Mouse (Mus musculus): Measurements from ENCODE around the gene Tob2.

The Tob2 gene

DNA sequence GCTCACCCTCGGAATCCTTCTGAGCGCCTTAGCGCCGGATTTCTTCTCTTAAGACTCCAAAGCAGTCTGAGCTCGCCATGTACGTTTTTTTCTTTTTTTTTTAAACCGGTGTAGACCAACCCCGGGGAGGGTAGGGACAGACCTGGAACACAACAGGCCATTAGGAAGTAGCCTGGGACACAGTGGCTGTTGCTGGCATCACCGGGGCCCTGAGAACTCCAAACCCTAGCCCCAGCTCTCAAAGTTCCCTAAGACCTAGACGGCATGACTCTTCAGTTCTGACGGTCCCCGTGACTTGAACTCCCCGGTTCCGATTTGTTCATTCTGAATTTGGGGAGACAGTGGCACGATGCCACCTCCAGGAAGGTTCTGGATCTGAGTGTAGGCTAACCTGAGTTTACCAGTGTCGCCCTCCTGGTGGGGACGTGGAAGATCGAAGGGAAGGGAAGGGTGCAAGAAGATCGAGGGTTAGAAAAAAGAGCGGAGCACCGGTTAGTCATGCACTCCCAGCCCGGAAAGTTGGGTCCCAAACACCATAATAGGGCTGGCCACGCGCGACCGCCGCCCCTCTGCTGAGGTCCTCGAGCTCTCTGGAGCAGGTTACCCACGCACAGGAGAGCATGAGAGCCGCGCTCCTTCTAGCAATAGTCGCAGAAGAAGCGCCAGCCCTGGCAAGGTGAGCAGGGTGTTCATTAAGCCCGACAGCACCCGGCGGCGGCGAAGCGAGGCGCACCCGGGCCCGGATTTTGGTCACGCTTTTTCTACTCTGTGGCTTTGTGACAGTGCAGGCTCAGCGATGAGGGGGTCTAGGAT lies at the start of gene Tob2:
TSS of gene Tob2 (minus strand) at position 280 of the 813 bp plus-strand sequence.
- peak; percentile 56 for DNase-seq

- DNase-seq: no peak
Measured at GRCm38 (mm10) chr15:81907953-81908352, 49.4 kb upstream of the Tob2 start.

- peak; percentile 76 for DNase-seq
Measured at GRCm38 (mm10) chr15:81904939-81905338, 46.3 kb upstream of the Tob2 start.

GRCm38 (mm10) chr15:81898751-81899150 lies 40.2 kb upstream of the Tob2 start:
- DNase-seq: no peak

GRCm38 (mm10) chr15:81897607-81898285 lies 39.1 kb upstream of the Tob2 start:
- no peak for DNase-seq

DNA sequence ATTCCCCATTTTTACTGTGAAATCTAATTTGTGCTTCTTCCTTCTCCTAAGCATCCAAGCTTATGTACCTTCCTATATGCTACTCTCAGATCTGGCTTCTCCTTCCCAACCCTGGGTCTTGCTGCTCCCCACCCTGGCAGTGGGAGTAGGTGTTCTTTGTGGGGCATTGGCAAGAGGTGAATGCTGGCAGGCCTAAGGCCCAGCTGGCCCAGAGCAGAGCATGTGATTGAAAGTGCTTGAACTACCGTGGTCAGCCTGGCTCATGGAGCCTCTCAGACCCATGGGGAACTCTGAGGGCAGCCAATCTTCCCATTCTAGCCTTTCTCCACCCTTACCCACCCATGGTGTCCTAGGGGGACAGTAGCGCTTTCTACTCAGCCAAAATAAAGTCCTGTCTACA lies 37.8 kb upstream of the Tob2 start:
- no peak for DNase-seq

DNA sequence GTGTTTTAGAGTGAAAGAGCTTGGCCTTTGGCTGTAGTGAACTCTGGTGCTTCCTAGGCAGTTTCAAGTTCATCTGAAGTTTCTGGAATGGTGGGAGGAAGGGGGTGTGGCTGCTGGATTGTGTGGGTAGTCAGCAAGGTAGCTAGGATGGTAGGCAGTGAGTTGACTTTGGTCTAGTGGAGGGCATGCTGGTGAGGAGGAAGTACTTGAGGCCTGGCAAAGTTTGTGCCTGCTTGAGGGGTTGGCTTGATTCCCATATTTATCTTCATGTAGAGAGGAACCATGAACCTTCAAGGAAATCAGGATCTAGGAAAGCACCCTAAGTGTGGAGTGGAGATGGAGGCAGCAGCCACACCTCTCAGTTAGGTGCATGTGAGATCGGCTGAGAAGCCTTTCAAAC lies 35.4 kb upstream of the Tob2 start:
- no peak for DNase-seq

DNA sequence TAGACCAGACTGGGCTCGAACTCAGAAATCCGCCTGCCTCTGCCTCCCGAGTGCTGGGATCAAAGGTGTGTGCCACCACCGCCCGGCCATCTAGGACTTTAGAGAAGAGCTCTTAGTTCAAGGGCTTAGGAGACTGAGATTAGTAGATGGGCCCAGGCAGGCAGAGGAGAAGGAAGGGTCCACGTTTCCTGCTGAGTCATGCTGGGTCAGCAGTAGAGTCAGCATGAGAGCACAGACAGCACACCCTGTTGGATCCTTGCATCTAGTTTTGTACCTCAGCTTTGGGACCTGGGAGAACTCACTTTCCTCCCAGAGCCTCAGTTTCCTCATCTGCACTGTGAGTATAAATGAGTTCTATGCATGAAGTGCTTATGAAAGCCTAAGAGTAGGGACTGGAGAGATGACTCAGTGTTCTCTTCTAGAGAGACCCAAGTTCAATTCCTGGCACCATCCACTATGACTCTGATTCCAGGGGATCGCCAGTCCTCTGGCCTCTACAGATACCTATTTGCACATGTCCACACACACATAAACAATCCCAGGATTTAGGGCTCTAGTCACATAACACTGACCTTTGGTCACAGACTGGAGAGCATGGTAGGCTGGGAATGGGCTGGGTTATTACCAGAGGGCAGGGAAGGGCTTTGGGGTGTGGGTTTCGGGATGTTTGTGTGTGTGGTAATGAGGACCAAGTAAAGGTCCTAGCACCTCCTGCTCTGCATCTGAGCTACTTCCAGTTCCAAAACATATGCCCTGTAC lies 33.4 kb upstream of the Tob2 start:
- DNase-seq: no peak

GRCm38 (mm10) chr15:81891140-81891802 lies 32.7 kb upstream of the Tob2 start:
- no peak for DNase-seq

DNA sequence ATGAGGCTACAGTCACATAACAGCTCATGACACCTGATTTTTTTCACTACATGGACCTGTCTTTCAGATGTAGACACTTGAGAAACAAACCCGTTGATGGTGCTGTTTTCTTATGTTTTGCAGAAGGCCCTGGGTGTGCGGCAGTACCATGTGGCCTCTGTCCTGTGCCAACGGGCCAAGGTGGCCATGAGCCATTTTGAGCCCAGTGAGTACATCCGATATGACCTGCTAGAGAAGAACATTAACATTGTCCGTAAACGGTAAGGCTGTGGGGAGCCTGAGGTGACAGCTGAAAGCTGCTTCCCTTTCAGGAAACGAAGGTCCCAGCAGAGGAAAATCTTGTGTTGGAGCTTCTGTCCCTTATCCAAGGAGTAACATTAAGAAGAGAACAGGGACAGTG lies 30.6 kb upstream of the Tob2 start:
- DNase-seq: no peak

DNA sequence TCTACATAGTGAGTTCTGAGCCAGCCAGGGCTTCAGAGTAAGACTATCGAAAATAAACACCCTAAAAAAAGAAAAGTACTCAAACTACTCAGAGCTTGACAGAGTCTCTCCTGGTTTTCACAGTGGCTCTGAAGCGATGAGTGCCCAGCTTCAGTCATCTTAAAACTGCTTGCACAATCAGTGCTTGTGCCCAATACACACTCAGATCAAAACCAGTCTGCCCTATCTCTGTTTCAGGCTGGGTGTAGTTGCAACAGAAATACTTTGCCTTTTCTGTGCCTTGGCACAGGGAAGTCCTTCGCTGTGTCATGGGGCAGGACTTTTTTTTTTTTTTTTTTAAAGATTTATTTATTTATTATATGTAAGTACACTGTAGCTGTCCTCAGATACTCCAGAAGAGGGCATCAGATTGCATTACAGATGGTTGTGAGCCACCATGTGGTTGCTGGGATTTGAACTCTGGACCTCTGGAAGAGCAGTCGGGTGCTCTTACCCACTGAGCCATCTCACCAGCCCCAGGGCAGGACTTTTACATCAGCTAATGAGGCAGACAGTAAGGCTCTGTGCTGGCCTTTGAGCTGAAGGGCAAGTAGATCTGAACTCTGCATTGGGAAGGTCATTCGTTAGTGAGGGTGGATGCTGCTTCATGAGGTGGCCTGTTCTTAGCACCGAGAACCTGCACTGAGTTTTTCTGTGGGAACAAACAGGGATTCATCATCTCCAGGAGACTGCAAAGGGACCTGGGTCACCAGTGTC lies 28.4 kb upstream of the Tob2 start:
- no peak for DNase-seq

DNA sequence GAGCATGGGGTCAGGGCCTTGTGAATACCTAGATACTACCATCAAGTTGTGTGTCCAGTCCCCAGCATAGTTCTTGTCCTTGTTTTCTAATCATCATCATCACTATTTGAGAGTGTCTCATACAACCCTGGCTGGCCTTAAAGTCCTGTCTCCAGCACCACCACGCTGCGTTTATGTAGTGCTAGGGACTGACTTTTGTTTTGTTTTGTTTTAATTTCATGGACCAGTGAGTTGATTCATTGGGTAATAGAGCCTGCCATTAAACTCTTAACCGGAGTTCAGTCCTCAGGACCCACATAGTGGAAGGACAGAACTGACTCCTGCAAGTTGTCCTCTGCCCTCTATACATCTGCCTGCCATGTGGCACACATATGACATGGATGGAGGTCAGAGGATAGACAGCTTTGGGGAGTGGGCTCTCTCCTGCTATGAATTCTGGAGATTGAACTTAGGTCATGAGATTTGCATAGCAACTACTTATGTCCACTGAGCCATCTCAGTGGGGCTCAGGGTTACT lies 26.9 kb upstream of the Tob2 start:
- DNase-seq: no peak

- DNase-seq: no peak
Measured at GRCm38 (mm10) chr15:81882348-81882747, 23.8 kb upstream of the Tob2 start.

GRCm38 (mm10) chr15:81879531-81880401 lies 21.2 kb upstream of the Tob2 start:
- peak; percentile 72 for DNase-seq

- peak; percentile 100 for DNase-seq
Measured at GRCm38 (mm10) chr15:81872262-81873136, 13.9 kb upstream of the Tob2 start, which contains the start of gene Aco2. Gene Aco2, plus strand, starts transcription at chr15:81872309.

DNA sequence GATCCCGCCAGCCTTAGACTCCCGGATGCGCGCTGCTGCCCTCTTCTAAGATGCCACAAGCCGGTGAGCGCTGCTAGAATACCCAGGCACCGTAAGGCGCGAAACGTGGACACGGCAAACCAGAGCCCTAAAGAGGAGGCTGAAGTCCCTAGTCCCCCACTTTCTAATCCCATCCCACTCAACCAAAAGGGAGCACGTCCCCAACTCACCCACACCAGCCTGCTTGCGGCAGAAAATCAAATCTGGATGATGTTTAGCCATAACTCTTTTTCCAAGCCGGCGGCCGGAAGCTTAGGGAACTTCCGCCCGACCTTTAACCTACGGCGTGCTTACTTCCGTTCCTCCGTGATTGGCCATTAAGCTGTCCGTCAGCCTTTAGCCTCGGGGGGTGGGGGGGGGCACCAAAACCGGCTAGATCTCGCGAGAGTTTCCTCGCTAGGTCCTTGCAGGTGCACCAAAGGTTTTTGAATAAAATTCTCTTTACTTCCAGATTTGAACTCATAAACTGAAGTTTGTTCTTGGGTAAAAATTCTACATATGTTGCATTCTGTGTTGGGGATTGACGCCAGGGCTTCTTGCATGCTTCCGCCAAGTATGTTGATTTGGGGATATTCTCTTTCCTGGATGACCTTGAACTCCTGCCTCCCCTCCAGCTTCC lies 13.1 kb upstream of the Tob2 start, which contains the start of gene Phf5a:
TSS of gene Phf5a (minus strand) at position 308 of the 658 bp plus-strand sequence.
- DNase-seq: peak; percentile 99

DNA sequence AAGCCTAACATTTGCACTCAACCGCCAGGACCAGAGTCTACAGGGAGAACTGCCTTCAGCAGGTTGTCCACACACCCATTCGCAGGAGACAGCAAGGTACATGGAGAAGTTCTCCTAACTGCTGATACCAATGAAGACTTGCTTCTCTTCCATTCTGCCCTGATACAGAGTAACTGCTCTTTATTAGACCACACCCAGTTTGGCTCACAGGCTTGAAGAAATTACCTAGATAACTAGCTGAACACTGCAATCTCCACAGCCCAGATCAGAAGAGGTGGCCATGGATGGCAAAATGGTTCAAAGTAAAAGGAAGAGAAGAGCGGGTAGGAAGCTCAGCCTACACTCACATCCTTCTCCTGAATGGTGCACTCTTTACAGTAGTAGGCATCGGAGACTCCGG lies 11.4 kb upstream of the Tob2 start:
- DNase-seq: no peak

DNA sequence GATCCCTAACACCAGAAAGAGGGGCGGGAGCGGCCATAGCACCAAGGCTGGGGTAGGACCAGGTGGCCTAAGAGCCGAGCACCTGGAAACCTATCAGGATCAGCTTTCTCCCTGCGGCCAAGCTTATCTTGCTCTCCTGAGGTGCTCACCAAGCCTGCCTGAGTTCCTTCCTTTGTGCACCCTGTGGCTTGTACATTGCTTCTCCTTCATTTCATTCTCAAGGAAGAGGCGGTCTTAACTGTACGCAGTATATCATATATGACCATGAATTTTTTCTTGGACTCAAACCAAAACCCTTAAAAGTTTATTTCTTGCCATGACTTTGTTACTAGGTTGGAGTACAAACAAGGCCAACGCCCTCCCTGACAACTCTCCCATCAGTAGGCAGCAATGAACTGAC lies 5.6 kb upstream of the Tob2 start:
- DNase-seq: no peak

DNA sequence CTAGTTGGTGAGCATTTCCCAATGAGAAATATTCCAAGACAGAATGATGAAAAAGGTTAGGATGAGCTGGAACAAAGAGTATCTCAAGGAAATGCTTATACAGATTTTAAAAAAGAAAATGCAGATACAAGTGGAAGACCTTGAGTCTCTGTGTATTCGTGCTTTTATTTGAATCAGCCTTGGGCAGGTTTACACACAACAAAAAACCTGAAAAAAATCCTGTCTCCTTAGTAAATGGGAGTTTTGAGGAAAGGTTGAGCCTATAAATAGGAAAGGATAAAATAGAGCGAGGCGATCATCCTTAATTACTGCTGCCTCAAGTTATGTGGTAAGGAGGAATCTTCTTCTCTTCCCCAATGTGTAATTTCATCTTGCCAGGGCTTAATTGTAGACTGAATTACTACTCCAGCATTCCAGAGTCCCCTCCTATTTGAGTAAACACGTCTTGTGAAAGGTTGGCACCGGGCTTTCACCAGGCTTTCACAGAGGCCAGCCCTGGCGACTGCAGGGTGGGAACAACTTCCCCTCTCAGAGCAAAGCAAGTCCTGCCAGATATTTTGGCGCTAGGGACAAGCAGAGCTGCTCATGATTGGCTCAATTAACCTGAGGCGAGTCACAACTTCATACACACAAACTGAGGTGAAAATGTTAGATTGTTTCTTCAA lies 2.0 kb upstream of the Tob2 start:
- DNase-seq: no peak
